Mouse (Mus musculus) thymus, adult 2 months (tissue): ENCODE data around the gene Capn15. TPM values are rescaled to one million over a fixed set of nuclear protein-coding genes. Genes with fewer than 3 reads are reported as not detected.

ENCODE experiments used
- DNase-seq: peaks from one replicate; pipeline ENCODE4 v3.0.0; 2021
- H3K27ac ChIP-seq: fragments of 200-500 bp; 2 replicates; pipeline ENCODE4 v1.5.1; 2012; ENCODE audit warnings: low read length, control low read depth; ENCODE audit not compliant: control insufficient read depth, insufficient read depth
- H3K27me3 ChIP-seq: fragments of 200-500 bp; 2 replicates; pipeline ENCODE4 v1.6.1; 2012; ENCODE audit warnings: mild to moderate bottlenecking, low read length, moderate library complexity, mixed read lengths; ENCODE audit not compliant: control insufficient read depth, insufficient read depth
- H3K36me3 ChIP-seq: fragments of 200-500 bp; 2 replicates; pipeline ENCODE4 v1.6.1; 2012; ENCODE audit warnings: mild to moderate bottlenecking, low read length, moderate library complexity; ENCODE audit not compliant: control insufficient read depth, insufficient read depth
- H3K4me1 ChIP-seq: fragments of 200-500 bp; replicated peaks from 2 replicates; pipeline ENCODE4 v1.6.1; 2012; ENCODE audit warnings: low read length; ENCODE audit not compliant: control insufficient read depth, insufficient read depth
- H3K4me3 ChIP-seq: fragments of 200-500 bp; 2 replicates; pipeline ENCODE4 v1.5.1; 2012; ENCODE audit warnings: mild to moderate bottlenecking, low read length, control low read depth, moderate library complexity; ENCODE audit not compliant: control insufficient read depth, insufficient read depth
- CTCF ChIP-seq: fragments of 200-500 bp; IDR thresholded peaks from 2 replicates; pipeline ENCODE4 v1.5.1; 2012; ENCODE audit warnings: mild to moderate bottlenecking, control low read depth, low read length, moderate library complexity, borderline replicate concordance; ENCODE audit not compliant: control insufficient read depth, poor library complexity, insufficient read depth; ENCODE audit errors: extremely low read depth
- POLR2A ChIP-seq: fragments of 200-500 bp; IDR thresholded peaks from 2 replicates; pipeline ENCODE4 v1.6.1; 2012; ENCODE audit warnings: mild to moderate bottlenecking, low read length, control low read depth, moderate library complexity; ENCODE audit not compliant: control insufficient read depth, poor library complexity, insufficient read depth; ENCODE audit errors: extremely low read depth
- WGBS: fragments of 180-500 bp; shearing (Covaris S2); methylation state at CpG from one replicate; pipeline ENCODE4 v1.1.7; 2018; 5-methylcytosine and 5-hydroxymethylcytosine counted together
- polyA plus RNA-seq: library from polyadenylated mRNA; depleted of rRNA; stranded (reverse); fragments of >200 nt; gene quantifications from 2 replicates; pipeline ENCODE4 v1.2.3, GENCODE M21; 2012

Capn15 gene
- polyA plus RNA-seq, 1 experiment, result 80.7 TPM

DNA sequence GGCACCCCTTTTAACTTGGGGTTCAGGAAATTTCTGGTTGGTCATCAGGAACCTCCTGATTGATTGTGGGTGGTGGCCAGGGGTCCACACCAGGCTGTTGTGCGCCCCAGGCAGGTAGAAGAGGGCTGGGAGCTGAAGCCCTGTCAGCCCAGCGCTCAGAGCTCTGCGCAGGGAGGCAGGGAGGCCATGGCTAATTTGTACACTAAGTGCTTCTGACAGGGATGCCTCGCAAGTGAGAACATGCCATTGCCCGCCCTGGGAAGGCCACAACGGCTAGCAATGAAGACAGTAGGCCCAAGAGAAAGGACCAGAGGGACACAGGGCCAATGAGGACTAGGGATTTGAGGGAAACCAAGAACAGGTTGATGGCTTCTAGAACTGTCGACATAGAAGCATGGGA is 29.0 kb downstream of the Capn15 start:
- DNase-seq, result no peak
- Histone ChIP-seq H3K27ac (no peak overlapping the region), H3K4me1 (no peaks in the 10 kb centered on the region), H3K27me3 (peaks cover 5% of the 10 kb centered on the region; the same call in 1 of the 2 replicates), H3K36me3 (no peaks in the 10 kb centered on the region), H3K4me3 (no peak overlapping the region)
- no peak for TF ChIP-seq POLR2A
- TF ChIP-seq CTCF, result no peak
- 91% methylated on average over 7 of the region's 7 CpGs for WGBS

DNA sequence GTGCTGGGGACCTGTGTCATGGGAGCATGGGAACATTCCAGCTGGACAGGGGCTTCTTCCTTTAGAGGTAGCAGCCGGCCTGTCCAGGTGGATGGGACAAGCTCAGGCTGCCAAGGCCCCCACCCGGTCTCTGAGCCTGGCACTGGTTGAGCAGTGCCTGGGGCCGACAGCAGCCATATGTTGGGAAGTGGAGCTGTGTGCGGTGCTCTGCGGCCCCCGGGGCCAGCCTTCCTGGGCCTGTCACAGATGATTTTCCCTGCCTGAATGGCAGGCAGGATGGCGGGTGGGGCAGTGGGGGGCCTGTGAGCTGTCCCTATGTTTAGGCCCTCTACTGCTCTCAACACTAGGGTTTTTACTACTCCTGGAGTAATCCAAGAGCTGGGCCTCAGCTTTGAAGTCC is 29.4 kb downstream of the Capn15 start:
- no peaks in the 10 kb centered on the region for H3K4me1 ChIP-seq
- H3K27ac ChIP-seq, result no peak overlapping the region
- no peak overlapping the region for H3K4me3 ChIP-seq
- H3K36me3 ChIP-seq, result no peaks in the 10 kb centered on the region
- no peak for TF ChIP-seq POLR2A
- no peak for TF ChIP-seq CTCF
- no peak for DNase-seq
- H3K27me3 ChIP-seq, result peaks cover 10% of the 10 kb centered on the region; the same call in 1 of the 2 replicates
- 86% methylated on average over 7 of the region's 7 CpGs for WGBS

DNA sequence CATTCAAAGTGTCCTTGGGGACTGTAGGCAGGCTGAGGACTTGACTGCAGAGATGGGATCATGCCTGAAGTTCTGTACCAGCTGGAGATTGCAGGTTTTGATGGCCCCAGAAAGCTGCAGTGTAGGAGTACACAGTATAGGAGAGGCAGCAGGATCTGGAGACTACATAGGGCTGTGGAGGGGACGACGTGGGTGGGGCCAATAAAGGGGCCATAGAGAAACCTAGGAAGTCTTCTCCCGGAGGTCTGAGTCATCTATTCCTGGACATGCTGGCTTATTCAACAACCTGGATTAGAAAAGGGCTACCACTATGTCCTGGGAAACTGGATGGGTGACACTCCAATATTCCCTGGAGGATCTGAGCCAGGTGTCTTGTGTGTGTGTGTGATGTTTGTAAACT is 29.9 kb downstream of the Capn15 start:
- TF ChIP-seq POLR2A (no peak), CTCF (no peak)
- H3K4me1 ChIP-seq, result no peaks in the 10 kb centered on the region
- no peak overlapping the region for H3K27ac ChIP-seq
- H3K36me3 ChIP-seq, result no peaks in the 10 kb centered on the region
- H3K4me3 ChIP-seq, result no peak overlapping the region
- DNase-seq, result no peak
- WGBS, result 65% methylated on average over 3 of the region's 3 CpGs
- peaks cover 13% of the 10 kb centered on the region for H3K27me3 ChIP-seq

DNA sequence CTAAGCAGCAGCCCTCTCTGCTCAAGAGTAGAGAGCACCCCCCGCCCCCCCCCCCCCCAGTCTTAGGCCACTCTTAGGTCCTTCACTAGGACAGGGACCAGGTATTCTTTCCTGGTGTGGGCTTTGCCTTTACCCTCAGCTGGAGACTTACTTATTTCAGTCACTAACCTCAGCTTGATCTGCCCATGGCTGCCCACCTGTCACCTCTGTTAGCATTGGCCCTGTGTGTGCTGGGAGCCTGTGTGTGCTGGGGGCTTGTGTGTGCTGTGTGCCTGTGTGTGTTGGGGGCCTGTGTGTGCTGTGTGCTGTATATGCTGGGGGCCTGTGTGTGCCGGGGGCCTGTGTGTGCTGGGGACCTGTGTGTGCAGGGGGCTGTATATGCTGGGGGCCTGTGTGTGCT is 30.9 kb downstream of the Capn15 start:
- no peak for DNase-seq
- TF ChIP-seq POLR2A, result no peak
- no peak for TF ChIP-seq CTCF
- Histone ChIP-seq H3K36me3 (no peaks in the 10 kb centered on the region), H3K4me1 (no peaks in the 10 kb centered on the region), H3K27ac (no peak overlapping the region), H3K4me3 (no peak overlapping the region), H3K27me3 (peaks cover 13% of the 10 kb centered on the region)
- 93% methylated on average over 1 of the region's 2 CpGs for WGBS

DNA sequence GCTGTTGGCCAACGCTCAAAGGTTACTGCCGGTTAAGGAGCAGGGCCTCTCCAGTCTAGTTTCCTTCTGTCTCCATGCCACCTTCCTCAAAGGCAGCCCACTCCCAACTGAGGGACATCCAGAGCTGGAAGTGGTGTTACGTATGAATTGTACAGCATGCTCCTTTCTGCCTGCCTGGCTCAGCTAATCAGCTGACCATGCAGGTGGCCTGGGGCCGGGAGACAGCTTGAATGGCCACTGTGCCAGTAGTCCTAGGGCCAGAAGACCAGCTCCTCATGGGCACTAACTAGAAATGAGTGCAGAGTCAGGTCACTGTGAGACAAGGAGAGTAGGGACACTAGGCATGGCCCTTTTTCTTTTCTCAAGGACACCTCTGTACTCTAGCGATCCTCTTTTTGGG is 32.4 kb downstream of the Capn15 start:
- DNase-seq, result no peak
- 88% methylated on average over 5 of the region's 5 CpGs for WGBS
- TF ChIP-seq POLR2A, result no peak
- no peak for TF ChIP-seq CTCF
- no peak overlapping the region for H3K27ac ChIP-seq
- H3K4me3 ChIP-seq, result no peak overlapping the region
- no peaks in the 10 kb centered on the region for H3K36me3 ChIP-seq
- peaks cover 13% of the 10 kb centered on the region for H3K27me3 ChIP-seq
- H3K4me1 ChIP-seq, result no peaks in the 10 kb centered on the region

DNA sequence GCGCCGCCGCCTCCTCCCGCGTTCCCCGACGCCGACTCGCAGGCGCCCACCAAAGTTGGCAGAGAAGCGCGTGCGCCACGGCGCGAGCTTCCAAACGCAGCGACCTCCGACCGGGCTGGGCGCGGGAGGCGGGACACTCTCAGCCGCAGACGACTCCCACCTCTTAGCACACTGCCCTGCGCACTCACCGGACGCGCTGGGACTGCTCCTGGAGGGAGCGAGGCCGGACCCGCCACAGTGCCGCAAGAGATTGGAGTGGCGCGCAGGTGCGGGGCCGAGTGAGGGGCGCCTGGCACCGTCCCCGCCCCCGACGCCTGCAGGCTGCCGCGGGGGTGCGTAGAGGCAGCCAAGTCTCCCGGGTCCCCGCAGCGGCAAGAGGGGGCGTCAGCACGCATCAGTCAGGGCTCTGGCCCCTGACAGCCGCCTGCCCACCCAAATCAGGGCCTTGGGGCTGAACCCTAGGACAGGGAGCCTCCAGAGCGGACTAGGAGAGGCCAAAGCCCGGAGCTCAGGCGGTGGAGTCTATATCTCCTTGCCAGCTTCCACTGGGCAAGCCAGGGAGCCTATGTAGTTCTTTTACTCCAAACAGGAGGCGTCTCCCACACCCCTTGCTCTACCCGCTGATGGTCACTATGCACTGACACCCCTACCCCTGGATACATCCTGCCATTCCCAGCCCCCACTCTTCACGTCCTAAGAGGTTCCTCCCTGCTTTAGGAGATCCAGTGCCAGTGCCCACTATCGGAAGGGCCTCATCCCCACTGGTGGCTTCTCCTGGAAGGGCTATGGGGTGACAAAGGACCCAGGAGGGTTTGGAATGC is 33.6 kb downstream of the Capn15 start, which contains the start of gene A930017K11Rik:
TSS of gene A930017K11Rik (minus strand) at position 763 of the 821 bp plus-strand sequence.
- Histone ChIP-seq H3K4me1 (no peaks in the 10 kb centered on the region), H3K36me3 (no peaks in the 10 kb centered on the region), H3K27ac (no peak within 1 kb of the TSS), H3K4me3 (no peak within 1 kb of the TSS), H3K27me3 (peaks cover 13% of the 10 kb centered on the region)
- no peak for TF ChIP-seq POLR2A
- no peak for TF ChIP-seq CTCF
- 6% methylated on average over 58 of the region's 58 CpGs for WGBS
- no peak for DNase-seq

DNA sequence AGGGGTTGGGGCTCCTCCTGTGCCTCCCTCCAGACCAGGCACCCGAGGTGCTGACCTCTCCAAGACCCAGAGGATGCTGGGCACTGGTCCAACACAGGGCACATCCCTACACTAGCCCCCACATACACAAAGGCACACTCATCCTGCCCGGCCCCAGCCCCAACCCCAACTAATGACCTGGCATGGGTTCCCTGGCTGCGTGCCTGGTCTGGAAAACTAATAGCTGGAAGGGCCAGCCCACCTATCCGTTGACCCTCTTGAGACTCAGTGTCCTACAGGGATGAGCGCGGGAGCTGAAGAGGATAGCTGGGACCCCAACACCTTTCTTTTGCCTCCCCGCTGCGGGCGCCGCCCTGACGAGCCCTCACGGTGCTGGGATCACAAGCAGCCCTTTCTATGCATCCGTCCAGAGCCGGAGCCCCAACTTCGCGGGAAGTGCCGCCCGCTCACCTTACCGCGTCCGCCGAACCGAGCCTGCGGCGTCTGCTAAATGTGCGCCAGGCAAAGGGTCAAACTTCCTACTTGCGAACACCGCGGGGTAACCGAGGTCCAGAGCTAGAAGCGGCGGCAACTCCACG is 34.3 kb downstream of the Capn15 start:
- Histone ChIP-seq H3K27me3 (peaks cover 13% of the 10 kb centered on the region), H3K4me1 (no peaks in the 10 kb centered on the region), H3K27ac (no peak overlapping the region), H3K4me3 (no peak overlapping the region), H3K36me3 (no peaks in the 10 kb centered on the region)
- DNase-seq, result no peak
- TF ChIP-seq POLR2A (no peak), CTCF (no peak)
- WGBS, result 3% methylated on average over 33 of the region's 33 CpGs
